Mouse (Mus musculus): ENCODE data around the gene Lmntd1.

- no peak for TF ChIP-seq EP300 (IDR thresholded peaks at IDR 0.05; ENCODE audit: low read depth)
- TF ChIP-seq CTCF (IDR thresholded peaks at IDR 0.05; ENCODE audit: low read depth) = 0 out of 2 replicates have a peak, but pooled peaks have one; percentile 16
Observed at GRCm38 (mm10) chr6:145462677-145463245, 151.4 kb downstream of the Lmntd1 start.

Data from liver, postnatal 0 days (tissue).